In the genomic region with DNA sequence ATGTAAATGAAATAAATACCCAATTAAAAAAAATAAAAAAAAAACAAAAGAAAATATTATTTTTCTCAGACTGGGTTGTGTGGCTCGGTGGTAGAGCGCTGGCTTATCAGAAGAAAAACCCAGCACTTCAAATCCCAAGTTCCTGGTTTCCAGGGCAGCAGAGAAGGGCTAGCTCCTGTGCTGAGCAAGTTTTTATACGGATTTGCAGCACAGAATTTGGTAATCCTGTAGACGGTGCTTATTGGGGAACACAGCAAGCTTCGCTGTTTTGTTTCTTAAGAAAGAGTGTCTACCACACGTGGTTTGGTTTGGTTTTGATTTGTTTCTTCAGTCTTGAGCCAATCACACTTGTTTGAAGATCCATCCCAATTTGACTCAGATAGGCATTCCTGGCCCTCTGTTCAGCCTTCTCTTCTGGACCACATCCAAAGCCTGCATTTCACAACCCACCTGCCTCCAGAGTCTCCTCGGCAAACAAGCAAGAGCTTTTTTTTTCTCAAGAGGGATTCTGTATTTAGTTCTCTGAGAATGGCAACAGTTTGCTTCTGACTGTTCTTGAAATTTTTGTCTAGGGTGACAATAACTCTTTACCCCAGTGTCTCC, we compare ENCODE assay signal across 10 mouse cellular contexts. TPM values are rescaled to one million over a fixed set of nuclear protein-coding genes. Genes with fewer than 3 reads are reported as not detected.
DNase-seq lines count a peak whose midpoint lies in the region.
"Had no signal": no experiment of that assay in that cellular context is flagged by ENCODE, and none has a peak within 500 bp of the region (broad histone marks: within the 10 kb centered on the region; RNA-seq: fewer than 3 reads in every experiment).

No protein-coding gene starts in this region.

- intact Hi-C loops in left cerebral cortex, postnatal 14 days (cut with DNase I) = no loop called here
- intact Hi-C loops in left cerebral cortex, postnatal 10 days (cut with DNase I) = no loop called here

- DNase-seq in cerebellum, postnatal 14 days = peak; percentile 41 to 44
- no peak for DNase-seq in cerebellum, adult 18-20 months
- DNase-seq in left cerebral cortex, postnatal 14 days (ENCODE audit: low spot score in 2 of 2) = peak; percentile 38 to 59
- DNase-seq in left cerebral cortex, postnatal 10 days (ENCODE audit: extremely low spot score in 1 of 2, low spot score in 2 of 2) = no peak
- DNase-seq in adrenal gland, postnatal 14 days = peak; percentile 73
- peak; percentile 51 for DNase-seq in lung, postnatal 25 days (ENCODE audit: low spot score)
- no peak for DNase-seq in spleen, postnatal 4 days (ENCODE audit: low spot score in 2 of 2)
- DNase-seq in embryo, embryonic 9.5 days (ENCODE audit: extremely low spot score) = no peak
- DNase-seq: cerebellum, adult 9-10 months; heart, postnatal 4 days had no signal

RNA-seq across cellular contexts. Expression of gene Pon2, which starts 11.4 kb away (rescaled TPM):
- 10 to 100 TPM; 26.7 to 29.3 TPM for total RNA-seq in left cerebral cortex, postnatal 14 days (2021)
- 10 to 100 TPM; 17.6 to 18.7 TPM for total RNA-seq in left cerebral cortex, postnatal 10 days (2021)
- 28.5 and 29.1 TPM in 2 replicates for total RNA-seq in adrenal gland, postnatal 14 days (2021)

RNA-seq across cellular contexts. Expression of gene Pon3, which starts 53.6 kb away (rescaled TPM):
- total RNA-seq in left cerebral cortex, postnatal 14 days (2021) = 1 to 10 TPM; 2.1 to 2.4 TPM
- total RNA-seq in left cerebral cortex, postnatal 10 days (2021) = 1 to 10 TPM; 2.2 to 2.4 TPM
- total RNA-seq in adrenal gland, postnatal 14 days (2021) = 115 and 118 TPM in 2 replicates

Comparison
In these comparisons a context has a peak if more than half of its experiments do, and no peak if none do; other contexts are left out.
1. DNase-seq: peak in cerebellum, postnatal 14 days (2 of 2), left cerebral cortex, postnatal 14 days (2 of 2), adrenal gland, postnatal 14 days (single experiment) and lung, postnatal 25 days (single experiment); none in cerebellum, adult 18-20 months (0 of 2), left cerebral cortex, postnatal 10 days (0 of 2), spleen, postnatal 4 days (0 of 2) and embryo, embryonic 9.5 days (single experiment).
2. RNA of gene Pon3, which starts 53.6 kb away (total RNA-seq): 115 to 118 TPM in adrenal gland, postnatal 14 days; 2.2 to 2.4 TPM in left cerebral cortex, postnatal 10 days and 2.1 to 2.4 TPM in left cerebral cortex, postnatal 14 days; every median in the first group is over 10 times any median in the second.